Mouse (Mus musculus) spleen, adult 2 months (tissue): Measurements from ENCODE around the gene Pfn1. TPM values are rescaled to one million over a fixed set of nuclear protein-coding genes. Genes with fewer than 3 reads are reported as not detected.

ENCODE experiments used
- DNase-seq, 2 experiments: peaks; one replicate each; pipeline versions ENCODE4 v3.0.0 to v3.0.0-alpha.2; 2012 to 2021; ENCODE audit warnings: low spot score in 2 of 2, low read depth in 1 of 2
- H3K27ac ChIP-seq: fragments of 200-500 bp; 2 replicates; pipeline ENCODE4 v1.5.1; 2012; ENCODE audit warnings: low read length, inconsistent platforms; ENCODE audit not compliant: insufficient read depth
- H3K27me3 ChIP-seq: fragments of 200-500 bp; 2 replicates; pipeline ENCODE4 v1.6.1; 2012; ENCODE audit warnings: mild to moderate bottlenecking, moderate library complexity, low read length, inconsistent platforms; ENCODE audit not compliant: control insufficient read depth, insufficient read depth
- H3K36me3 ChIP-seq: fragments of 200-500 bp; 2 replicates; pipeline ENCODE4 v1.6.1; 2012; ENCODE audit warnings: mild to moderate bottlenecking, low read length, inconsistent platforms; ENCODE audit not compliant: control insufficient read depth, insufficient read depth
- H3K4me1 ChIP-seq: fragments of 200-500 bp; 2 replicates; pipeline ENCODE4 v1.6.1; 2011; ENCODE audit warnings: inconsistent platforms; ENCODE audit not compliant: control insufficient read depth, insufficient read depth, insufficient read length
- H3K4me3 ChIP-seq: fragments of 200-500 bp; 2 replicates; pipeline ENCODE4 v1.5.1; 2011; ENCODE audit warnings: mild to moderate bottlenecking, inconsistent platforms; ENCODE audit not compliant: insufficient read depth, insufficient read length; ENCODE audit errors: extremely low read depth
- CTCF ChIP-seq: fragments of 200-500 bp; IDR thresholded peaks from 2 replicates; pipeline ENCODE4 v1.5.1; 2011; ENCODE audit warnings: mild to moderate bottlenecking, inconsistent platforms; ENCODE audit not compliant: insufficient read depth, insufficient read length, insufficient replicate concordance; ENCODE audit errors: extremely low read depth
- POLR2A ChIP-seq: fragments of 200-500 bp; IDR thresholded peaks from 2 replicates; pipeline ENCODE4 v1.6.1; 2011; ENCODE audit warnings: low read depth, low read length, inconsistent platforms
- WGBS: fragments of 180-500 bp; shearing (Covaris S2); methylation state at CpG from one replicate; pipeline ENCODE4 v1.1.7; 2018; 5-methylcytosine and 5-hydroxymethylcytosine counted together
- polyA plus RNA-seq: library from polyadenylated mRNA; depleted of rRNA; stranded (reverse); fragments of >200 nt; gene quantifications from 2 replicates; pipeline ENCODE4 v1.2.3, GENCODE M21; 2012

Gene Pfn1
- polyA plus RNA-seq, 1 experiment = 2,122 TPM

DNA sequence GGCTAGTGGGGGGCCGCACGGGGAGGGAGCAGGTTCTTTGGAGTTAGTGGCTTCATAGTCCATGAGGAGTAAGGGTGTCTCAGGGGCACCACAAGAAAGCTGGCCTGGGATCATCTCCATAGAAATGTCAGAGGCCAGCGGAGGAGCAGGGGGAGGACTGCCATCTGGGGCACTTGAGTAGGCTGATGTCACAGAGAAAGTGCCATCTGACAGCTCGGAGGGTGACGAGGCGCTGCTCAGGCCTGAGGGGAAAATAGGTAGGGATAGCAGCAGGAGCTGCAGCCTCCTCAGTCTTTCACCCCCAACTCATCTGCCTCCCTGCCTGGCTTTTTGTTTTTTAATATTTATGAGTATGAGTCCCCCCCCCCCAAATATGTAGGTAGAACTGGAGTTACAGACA lies 19.6 kb upstream of the Pfn1 start:
- Histone ChIP-seq H3K27me3 (no peaks in the 10 kb centered on the region), H3K4me3 (no peak overlapping the region), H3K36me3 (peaks cover 18% of the 10 kb centered on the region), H3K4me1 (peaks cover 5% of the 10 kb centered on the region; the same call in 1 of the 2 replicates), H3K27ac (no peak overlapping the region)
- TF ChIP-seq POLR2A = no peak
- no peak for TF ChIP-seq CTCF
- DNase-seq = no peak
- 97% methylated on average over 6 of the region's 6 CpGs for WGBS

DNA sequence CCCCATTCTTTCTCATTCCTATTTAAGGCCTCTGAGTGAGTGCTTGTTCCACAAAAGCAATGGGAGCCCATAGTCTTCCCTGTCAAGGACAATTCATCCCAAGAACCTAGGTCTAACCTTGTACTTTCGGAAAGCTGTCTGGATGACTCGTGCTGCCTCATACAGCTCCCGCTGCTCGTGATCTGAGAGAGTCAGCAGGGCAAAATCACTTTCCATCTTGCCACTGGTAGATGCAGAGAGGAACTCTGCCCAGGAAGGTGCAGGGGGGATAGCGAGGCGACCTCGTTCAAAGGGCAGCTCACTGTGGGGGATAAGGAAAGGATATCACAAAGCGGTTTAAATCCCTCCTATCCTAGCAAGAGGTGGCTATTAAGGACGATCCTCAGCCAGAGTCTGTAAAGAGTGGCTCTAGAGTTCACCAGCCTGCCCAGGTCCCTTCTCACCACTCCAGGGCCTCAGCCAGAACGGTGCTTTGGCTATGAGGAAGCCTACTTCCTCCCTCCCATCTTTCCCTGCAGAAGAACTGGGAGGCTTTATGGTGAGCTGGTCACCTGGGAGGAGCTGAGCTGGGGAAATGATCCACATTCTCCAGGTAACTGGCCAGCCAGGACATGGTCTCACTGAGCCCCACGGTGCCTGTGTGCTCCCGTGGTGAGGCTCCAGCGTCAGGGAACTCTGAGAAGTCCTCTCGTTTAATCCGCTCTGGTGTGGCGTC lies 17.0 kb upstream of the Pfn1 start:
- peaks cover 18% of the 10 kb centered on the region for H3K36me3 ChIP-seq
- DNase-seq = no peak

DNA sequence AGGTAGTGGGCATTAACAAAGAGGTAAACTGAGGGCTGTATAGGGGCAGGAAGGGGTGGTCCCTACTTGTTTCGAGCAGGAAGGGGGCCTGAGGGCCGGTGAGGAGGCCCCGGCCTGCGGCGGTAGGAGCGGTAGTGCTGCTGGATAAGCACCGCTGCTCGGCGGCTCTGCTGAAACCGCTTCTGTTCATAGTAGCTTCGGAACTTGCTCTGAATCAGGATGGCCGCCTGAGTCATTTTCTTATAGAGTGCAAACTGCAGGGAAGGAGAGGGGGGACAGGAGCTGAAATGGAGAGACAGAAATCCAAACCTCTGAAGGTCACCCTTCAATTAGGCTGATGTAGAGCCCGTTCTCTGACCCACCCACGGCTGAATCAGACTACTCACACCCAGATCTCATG lies 16.0 kb upstream of the Pfn1 start:
- H3K27me3 ChIP-seq = no peaks in the 10 kb centered on the region
- WGBS = 74% methylated on average over 14 of the region's 14 CpGs
- H3K27ac ChIP-seq = peak overlapping the region; percentile 97; the same call in 1 of the 2 replicates
- peaks cover 9% of the 10 kb centered on the region; the same call in 1 of the 2 replicates for H3K4me1 ChIP-seq
- H3K4me3 ChIP-seq = no peak overlapping the region
- TF ChIP-seq CTCF (no peak), POLR2A (no peak)
- DNase-seq = no peak
- H3K36me3 ChIP-seq = peaks cover 11% of the 10 kb centered on the region

More for the DNA sequence above, 17.0 kb upstream of the Pfn1 start:
- H3K4me3 ChIP-seq = no peak overlapping the region
- peaks cover 9% of the 10 kb centered on the region; the same call in 1 of the 2 replicates for H3K4me1 ChIP-seq
- no peak for TF ChIP-seq CTCF
- TF ChIP-seq POLR2A = no peak
- no peaks in the 10 kb centered on the region for H3K27me3 ChIP-seq
- WGBS = 92% methylated on average over 16 of the region's 16 CpGs
- H3K27ac ChIP-seq = no peak overlapping the region

DNA sequence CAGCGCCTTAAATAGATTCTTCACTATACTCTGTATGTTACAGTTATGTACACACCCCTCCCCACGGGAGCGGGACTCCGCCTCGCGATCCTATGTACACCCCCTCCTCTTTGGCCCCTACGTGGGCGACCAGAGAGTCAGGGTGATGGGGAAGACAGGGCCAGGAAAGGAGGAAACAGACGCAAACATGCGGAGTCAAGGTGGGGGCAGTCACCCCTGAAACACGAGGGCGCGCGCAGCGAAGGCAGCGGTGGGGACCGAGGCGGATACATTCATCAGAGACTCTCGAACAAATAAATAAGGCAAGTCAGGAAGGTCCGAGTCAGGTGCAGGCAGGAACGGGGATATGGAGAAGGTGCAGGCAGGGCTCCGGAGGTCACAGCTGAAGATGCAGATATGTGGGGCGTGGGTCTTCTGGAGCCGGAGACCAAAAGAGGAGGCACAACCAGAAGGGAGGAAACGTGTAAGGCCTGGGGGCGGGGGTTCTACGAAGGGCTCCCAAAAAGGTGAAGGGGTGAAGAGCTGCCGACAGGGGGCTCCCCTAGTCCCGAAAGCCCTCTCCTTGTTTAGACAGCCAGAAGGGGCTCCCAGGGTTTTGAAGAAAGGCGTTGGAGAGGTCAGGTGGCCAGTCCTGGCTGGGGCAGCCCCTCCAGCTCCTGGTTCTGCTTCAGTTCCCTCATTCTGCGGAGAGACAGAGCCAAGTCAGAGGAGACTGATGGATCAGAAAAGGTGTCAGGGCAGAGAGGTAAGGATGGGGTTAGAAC lies 15.3 kb upstream of the Pfn1 start:
- under 1% methylated on average over 31 of the region's 31 CpGs for WGBS
- Histone ChIP-seq H3K27ac (peak overlapping the region; percentile 97), H3K4me3 (peak overlapping the region; percentile 85), H3K4me1 (peaks cover 9% of the 10 kb centered on the region; the same call in 1 of the 2 replicates), H3K36me3 (peaks cover 11% of the 10 kb centered on the region), H3K27me3 (no peaks in the 10 kb centered on the region)
- peak; percentile 73 to 87 for DNase-seq
- TF ChIP-seq POLR2A (0 out of 2 replicates have a peak, but pooled peaks have one; percentile 12), CTCF (peak; percentile 55)

DNA sequence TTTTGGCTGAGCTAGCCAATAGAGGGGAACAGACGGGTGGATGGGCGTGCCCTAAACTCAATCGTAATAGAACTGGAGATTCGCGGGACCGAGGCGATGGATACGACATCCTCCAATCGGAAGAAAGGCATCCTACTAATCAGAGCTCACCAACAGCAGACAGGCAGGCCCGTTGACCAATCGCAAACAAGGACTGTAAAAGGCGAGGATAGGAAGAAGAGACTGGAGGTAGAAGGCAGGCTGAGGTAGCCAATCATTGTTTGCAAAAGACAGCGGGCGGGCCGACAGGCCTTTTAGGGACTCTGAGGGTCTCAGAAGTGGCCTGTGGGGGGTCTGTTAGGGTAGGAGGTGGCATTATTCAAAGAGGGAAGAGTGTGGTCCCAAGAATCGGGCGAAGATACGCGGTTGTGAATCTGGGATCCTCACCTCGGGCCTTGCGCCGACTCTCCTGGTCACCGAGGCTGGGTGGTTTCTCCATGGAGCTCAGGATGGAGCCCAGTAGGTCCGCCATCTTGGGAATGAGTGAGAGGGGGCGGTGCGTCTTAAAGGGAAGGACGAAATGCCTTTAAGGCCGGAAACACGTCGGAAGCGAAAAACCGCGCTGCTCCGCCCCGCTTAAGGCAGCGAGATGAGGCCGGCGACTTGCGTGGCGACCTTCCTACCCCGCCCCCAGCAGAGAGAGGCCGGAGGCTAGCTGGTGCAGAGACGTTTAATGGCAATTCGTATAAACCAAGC lies 14.5 kb upstream of the Pfn1 start, which contains the start of gene Spag7:
TSS of gene Spag7 (minus strand) at position 646 of the 735 bp plus-strand sequence.
- TF ChIP-seq CTCF (no peak), POLR2A (no peak; the same call in none of the 2 replicates)
- Histone ChIP-seq H3K27ac (peak within 1 kb of the TSS; percentile 97), H3K36me3 (peaks cover 12% of the 10 kb centered on the region), H3K4me3 (peak within 1 kb of the TSS; percentile 85), H3K27me3 (no peaks in the 10 kb centered on the region), H3K4me1 (peaks cover 9% of the 10 kb centered on the region; the same call in 1 of the 2 replicates)
- DNase-seq = peak; percentile 97 to 98
- under 1% methylated on average over 44 of the region's 44 CpGs for WGBS

DNA sequence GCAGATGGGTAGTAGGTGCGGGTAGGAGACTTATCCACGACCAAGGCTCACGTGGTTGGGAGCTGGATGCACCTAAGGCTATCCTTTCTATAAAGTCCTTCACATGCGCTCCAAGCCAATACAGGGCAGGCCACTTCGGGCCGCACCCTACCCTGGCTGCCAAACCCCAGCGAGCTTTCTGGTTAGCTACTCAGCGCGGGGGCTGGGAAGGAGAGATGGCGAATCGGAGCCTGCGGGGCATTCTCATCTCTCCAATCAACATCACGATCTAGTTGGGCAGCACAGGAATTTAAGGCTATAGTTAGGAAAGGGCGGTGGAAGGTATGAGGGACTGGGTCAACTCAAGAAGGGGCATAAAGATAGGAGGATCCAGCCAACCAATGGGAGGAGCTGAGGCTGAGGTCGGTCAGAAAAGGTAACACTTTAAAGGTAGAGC lies 13.9 kb upstream of the Pfn1 start:
- WGBS = 2% methylated on average over 15 of the region's 15 CpGs
- H3K36me3 ChIP-seq = peaks cover 14% of the 10 kb centered on the region
- H3K4me3 ChIP-seq = peak overlapping the region; percentile 63
- H3K27ac ChIP-seq = peak overlapping the region; percentile 77
- H3K4me1 ChIP-seq = peaks cover 9% of the 10 kb centered on the region; the same call in 1 of the 2 replicates
- no peak for DNase-seq
- H3K27me3 ChIP-seq = no peaks in the 10 kb centered on the region
- TF ChIP-seq POLR2A (no peak), CTCF (no peak)
